Mouse (Mus musculus): Measurements from ENCODE around the gene Rab15. TPM values are rescaled to one million over a fixed set of nuclear protein-coding genes. Genes with fewer than 3 reads are reported as not detected.

The Rab15 gene
- total RNA-seq, 2 experiments from 2014 or later: 234 to 269 TPM

Other genes with a start within 250 kb of the Rab15 start
- gene Sptb, start 112.4 kb downstream of the Rab15 start, total RNA-seq (2021): 10 to 100 TPM; 58.2 to 60.5 TPM
- gene Churc1, start 57.4 kb downstream of the Rab15 start, total RNA-seq (2021): 10 to 100 TPM; 40.5 to 41.9 TPM
- 10 to 100 TPM; 26.2 to 28.1 TPM for gene Fntb, start 57.3 kb downstream of the Rab15 start, total RNA-seq (2021)
- under 1 TPM; 0.55 to 0.97 TPM for gene Gpx2, start 27.4 kb downstream of the Rab15 start, total RNA-seq (2021)
- gene Max, start 139.3 kb upstream of the Rab15 start, total RNA-seq (2021): 10 to 100 TPM; 81.5 to 84.4 TPM

Data from left cerebral cortex, postnatal 14 days (tissue).